Mouse (Mus musculus): ENCODE results near the gene Ints3. TPM values are rescaled to one million over a fixed set of nuclear protein-coding genes. Genes with fewer than 3 reads are reported as not detected.

The Ints3 gene
- total RNA-seq, 2 experiments from 2014 or later = 57.6 to 70.1 TPM

DNA sequence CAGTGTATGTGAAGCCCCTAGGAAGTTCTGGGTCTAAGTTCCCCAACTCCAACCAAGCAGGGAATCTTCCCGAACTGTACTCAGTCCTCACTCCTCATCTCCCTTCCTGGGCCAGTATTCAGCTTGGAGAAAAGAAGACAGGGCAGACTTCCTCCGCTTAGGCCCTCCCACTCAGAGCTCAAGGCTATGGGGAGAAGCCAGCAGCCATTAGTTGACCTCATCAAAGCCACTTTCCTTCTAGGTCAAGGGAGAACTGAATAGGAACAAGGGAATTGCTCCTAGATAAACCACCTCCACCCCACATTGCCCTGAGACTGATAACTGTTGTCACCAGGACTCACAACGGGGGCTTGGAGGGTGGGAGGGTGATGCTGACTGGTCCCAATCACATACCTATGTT lies 29.3 kb downstream of the Ints3 start:
- DNase-seq (ENCODE audit: low spot score in 2 of 2) = no peak

DNA sequence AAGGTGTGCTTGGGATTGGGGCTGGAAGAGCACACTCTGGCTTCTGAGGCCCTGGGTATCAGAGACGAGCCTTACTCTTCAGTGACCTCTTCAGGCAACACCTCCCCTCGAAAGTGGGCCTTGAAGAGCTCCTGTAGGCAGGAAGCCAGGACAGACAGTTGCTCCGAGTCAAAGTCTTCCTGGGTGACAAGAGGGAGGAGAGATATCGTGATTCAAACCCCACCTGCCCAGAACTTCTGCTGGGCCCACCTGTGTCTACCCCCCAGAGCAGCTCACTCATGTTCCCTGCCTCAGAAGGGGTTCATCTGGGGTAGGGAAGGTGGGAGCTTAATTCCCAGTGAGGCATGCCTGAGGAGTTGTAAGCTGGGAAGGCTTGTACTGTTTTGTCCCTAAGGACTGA lies 32.4 kb downstream of the Ints3 start:
- intact Hi-C loops (cut with DNase I) = no loop called here
- DNase-seq (ENCODE audit: low spot score in 2 of 2) = no peak

More for the DNA sequence above, 29.3 kb downstream of the Ints3 start:
- intact Hi-C loops (cut with DNase I) = no loop called here

GRCm38 (mm10) chr3:90395629-90396028 lies 37.8 kb downstream of the Ints3 start:
- DNase-seq (ENCODE audit: low spot score in 2 of 2) = no peak
- intact Hi-C loops (cut with DNase I) = no loop called here

DNA sequence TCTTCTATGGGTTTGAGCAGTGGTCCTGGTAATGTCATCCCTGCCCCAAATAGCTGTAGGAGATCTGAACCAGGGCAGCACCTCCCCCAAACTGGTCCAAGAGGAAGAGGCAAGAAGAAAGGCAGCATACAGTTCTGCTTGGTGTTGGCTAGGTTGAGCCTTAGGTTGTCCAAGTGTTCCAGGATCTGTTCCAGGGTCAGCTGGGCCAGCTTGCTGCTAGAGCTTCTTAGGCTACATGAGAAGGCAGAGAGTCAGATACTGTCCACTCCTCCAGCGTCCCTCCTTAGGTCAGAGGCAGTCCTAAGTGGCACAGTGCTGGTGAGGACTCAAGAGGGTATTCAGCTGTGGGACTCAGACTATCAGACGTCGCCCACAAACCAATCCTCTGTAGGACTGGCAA lies 40.8 kb downstream of the Ints3 start:
- DNase-seq (ENCODE audit: low spot score in 2 of 2) = no peak
- intact Hi-C loops (cut with DNase I) = no loop called here

DNA sequence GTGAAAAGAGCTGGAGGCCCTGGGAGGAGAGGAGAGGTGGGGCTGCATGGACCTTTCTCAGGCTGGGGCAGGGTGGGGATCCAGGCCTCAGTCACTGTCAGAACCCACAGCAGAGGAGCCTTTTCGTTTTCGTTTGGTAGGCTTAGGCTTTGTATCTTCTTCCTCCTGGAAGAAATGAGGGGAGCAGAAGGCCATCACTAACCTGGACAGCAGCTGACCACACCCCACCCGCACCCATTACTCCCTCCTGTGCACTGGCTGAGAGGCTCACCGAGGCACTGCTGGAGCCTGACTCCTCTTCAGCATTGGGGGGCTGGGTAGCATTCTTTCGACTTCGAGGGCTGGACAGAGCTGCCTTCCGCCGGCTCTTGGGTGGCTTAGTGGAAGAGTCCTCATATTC lies 41.5 kb downstream of the Ints3 start:
- no peak for DNase-seq (ENCODE audit: low spot score in 2 of 2)

DNA sequence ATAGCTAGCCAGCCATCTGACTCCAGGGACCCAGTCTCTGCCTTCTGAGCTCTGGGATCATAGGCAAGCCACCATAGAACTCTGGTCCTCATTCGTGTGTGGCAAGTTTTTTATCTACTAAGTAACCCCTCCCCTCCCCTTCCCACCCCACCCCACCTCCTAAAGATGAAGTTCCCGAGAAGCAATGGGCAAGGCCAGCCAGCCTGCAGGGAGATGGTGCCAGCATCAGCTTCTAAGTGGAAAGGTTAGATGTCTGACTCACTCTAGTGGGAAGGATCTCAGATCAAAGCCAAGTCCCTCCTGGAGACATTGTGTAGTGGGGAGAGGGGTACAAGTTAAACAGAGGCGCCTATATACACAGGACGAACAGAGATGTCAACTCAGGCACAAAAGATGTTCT lies 42.4 kb downstream of the Ints3 start:
- intact Hi-C loops (cut with DNase I) = no loop called here

More for the DNA sequence above, 41.5 kb downstream of the Ints3 start:
- intact Hi-C loops (cut with DNase I) = no loop called here

DNA sequence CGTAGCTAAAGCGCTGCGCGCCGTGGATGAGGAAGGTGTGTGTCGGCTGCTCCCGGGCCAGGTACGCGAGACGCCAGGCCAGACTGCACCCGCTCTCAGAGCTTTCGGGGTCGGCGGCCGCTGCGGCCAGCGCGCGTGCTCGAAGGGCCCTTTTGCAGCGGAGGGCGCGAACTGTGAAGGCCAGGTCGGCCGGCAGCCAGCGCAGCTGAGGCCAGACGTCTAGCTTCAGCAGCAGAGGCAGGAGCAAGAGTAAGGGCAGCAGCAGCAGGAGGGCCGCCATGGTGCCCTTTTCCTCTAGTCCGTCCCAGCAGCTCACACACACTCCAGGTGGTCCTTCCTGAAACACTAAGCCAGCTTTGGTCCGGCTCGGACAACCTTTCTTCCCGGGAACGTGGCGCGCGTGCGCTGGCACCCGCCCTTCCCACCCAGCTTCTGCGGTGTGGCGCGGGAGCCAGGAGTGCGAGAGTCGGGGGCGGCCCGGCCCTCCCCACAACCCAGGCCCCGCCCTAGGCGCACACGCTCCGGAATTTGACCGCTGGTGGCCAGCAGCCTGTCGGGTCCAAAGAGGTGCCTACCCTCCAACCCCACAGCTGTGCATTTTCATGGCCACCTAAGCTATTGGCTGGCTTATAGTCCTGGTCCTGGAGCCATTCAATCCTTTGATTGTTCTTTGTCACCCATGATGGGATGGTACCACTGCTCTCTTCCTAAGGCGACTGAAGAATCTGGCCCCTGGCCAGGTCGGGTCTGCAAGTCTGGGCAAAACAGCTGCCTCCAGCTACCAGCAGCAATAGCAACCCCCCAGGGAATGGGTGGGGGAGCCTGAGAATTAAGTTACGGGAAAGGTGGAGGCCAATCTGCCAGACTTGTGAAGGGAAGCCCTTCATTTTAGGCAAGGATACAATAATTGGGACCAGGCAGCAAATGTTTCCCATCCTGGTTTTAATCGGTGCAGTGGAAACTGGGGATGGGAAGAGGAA lies 43.6 kb downstream of the Ints3 start, which contains the start of gene Slc27a3:
Gene Slc27a3 (minus strand): TSS at position 428 of the 980 bp plus-strand sequence.
- intact Hi-C loops (cut with DNase I) = no loop called here
- peak; percentile 30 to 52 for DNase-seq (ENCODE audit: low spot score in 2 of 2)

More for the DNA sequence above, 42.4 kb downstream of the Ints3 start:
- DNase-seq (ENCODE audit: low spot score in 2 of 2) = no peak

GRCm38 (mm10) chr3:90388726-90389510 lies 44.5 kb downstream of the Ints3 start:
- intact Hi-C loops (cut with DNase I) = no loop called here
- peak; percentile 30 to 46 for DNase-seq (ENCODE audit: low spot score in 2 of 2)

DNA sequence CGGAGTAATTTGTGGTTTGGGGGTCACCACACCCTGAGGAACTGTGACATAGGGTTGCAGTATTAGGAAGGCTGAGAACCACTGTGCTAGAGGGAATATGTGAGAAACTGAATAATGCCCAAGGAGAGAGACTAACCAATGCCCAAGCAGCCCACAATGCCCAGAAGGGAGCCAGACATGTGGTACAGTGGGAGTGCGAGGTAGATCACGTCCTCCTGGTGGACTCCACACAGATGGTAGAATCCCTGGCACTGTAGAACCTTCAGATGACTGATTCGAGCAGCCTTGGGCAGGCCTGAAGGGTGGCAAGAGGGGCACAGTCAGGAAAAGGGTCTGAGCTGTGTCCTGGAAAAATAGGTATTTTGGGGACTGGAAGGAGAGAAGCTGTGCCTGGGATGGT lies 45.2 kb downstream of the Ints3 start:
- no peak for DNase-seq (ENCODE audit: low spot score in 2 of 2)
- intact Hi-C loops (cut with DNase I) = no loop called here

DNA sequence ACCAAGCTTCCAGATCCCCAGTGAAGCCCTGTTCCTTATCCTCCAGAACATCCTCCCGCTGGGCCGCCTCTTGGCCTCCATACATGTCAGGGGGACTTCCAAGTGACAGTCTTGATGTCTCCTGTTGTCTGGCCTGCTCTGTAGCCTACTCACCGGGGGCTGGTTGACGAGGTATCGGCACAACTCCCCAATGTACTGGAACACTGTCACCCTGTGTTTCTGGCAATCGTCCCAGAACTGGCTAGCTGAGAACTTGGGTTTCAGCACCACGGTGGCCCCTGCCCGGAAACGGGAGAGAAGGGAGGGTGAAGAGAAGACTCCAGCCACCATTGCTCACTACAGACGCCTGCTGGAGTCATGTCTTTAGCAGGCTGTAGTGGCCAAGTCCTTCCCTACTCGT lies 45.9 kb downstream of the Ints3 start:
- intact Hi-C loops (cut with DNase I) = no loop called here
- DNase-seq (ENCODE audit: low spot score in 2 of 2) = peak; percentile 29 to 37

- intact Hi-C loops (cut with DNase I) = no loop called here
- DNase-seq (ENCODE audit: low spot score in 2 of 2) = no peak
Observed at GRCm38 (mm10) chr3:90386817-90387216, 46.6 kb downstream of the Ints3 start.

DNA sequence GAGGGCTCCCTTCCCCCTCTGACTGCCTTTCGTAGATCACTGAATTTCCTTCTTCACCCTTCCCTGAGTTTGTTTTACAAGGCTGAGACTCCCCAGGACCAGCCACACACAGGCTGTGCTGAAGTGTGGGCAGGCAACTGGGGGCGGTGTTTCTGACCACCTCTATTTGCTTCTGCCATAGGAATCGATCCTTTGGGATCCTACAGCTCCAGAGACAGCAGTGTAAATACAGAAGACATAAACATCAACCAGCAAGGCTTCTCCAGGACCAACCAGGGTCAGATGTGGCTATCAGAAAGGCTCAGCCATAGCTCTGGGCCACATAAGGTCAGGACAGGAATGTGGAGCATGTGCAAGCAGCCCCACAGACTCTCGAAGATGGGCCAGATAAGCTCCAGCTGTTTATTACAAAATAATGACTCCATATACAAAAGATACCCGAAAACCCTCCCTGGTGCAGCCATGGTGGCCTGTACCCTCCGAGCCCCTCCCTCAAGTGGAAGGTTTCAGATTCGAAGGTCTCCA lies 48.5 kb downstream of the Ints3 start:
- no peak for DNase-seq (ENCODE audit: low spot score in 2 of 2)
- intact Hi-C loops (cut with DNase I) = no loop called here

DNA sequence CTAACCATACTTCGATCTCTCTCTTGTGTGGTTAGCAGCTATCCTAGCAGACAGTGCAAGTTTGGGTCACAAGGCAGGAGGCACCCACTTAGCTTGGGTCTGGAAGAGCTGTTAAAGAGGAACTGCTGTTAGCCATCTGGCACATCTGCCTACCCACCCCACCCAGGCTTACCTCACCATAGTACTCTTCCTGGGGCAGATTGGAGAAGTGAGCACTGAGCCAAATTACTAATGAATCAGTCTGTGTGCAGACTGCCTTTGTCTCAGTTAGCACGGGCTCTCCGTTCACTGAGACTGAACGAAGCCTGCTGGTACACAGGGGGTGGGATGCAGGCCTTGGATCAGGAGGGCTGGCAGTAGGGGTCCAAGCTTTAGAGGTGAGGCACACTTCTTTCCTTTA lies 49.7 kb downstream of the Ints3 start:
- intact Hi-C loops (cut with DNase I) = no loop called here
- no peak for DNase-seq (ENCODE audit: low spot score in 2 of 2)

- intact Hi-C loops (cut with DNase I) = no loop called here
- DNase-seq (ENCODE audit: low spot score in 2 of 2) = no peak
Observed at GRCm38 (mm10) chr3:90381727-90382126, 51.7 kb downstream of the Ints3 start.

DNA sequence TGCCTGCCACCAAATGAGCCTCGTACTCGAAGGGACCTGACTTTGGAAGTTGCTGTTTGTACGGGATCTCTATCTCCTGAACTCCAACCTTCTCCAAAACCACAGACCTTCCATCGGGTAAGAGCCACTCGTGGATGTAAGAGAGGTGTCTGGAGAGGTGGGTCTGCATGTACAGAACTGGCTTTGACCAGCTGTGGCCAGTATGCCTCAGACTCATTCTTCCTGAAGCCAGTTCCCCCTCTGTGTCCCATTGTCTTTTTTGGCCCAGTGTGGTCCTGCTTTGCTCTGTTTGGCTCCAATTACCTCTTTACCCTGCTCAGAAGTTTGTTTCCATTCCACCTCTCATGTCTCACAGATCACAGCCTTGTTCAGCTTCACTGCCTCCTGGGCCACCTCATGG lies 54.9 kb downstream of the Ints3 start:
- no peak for DNase-seq (ENCODE audit: low spot score in 2 of 2)
- intact Hi-C loops (cut with DNase I) = loop anchor here (10.0 kb wide), 1 partner anchor 114 kb away; the partner anchor contains the start of gene Dennd4b

DNA sequence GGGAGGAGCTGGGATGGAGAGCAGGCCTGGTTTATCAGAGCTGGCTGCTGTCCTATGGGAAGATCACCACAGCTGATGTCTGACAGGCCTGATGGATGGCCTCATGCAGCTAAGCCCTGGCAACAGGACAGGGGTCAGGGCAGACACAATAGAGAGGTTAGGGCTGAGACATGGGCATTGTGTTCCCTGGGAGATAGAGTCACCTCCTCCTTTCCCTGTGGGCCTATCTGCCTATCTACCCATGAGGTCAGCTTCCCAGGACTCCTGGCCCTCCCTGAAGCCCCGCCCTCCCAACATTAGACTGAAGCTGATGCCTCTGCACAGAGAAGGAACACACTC lies 57.2 kb downstream of the Ints3 start:
- intact Hi-C loops (cut with DNase I) = loop anchor here (10.0 kb wide), 1 partner anchor 111 kb away; the partner anchor contains the start of gene Dennd4b
- DNase-seq (ENCODE audit: low spot score in 2 of 2) = no peak

DNA sequence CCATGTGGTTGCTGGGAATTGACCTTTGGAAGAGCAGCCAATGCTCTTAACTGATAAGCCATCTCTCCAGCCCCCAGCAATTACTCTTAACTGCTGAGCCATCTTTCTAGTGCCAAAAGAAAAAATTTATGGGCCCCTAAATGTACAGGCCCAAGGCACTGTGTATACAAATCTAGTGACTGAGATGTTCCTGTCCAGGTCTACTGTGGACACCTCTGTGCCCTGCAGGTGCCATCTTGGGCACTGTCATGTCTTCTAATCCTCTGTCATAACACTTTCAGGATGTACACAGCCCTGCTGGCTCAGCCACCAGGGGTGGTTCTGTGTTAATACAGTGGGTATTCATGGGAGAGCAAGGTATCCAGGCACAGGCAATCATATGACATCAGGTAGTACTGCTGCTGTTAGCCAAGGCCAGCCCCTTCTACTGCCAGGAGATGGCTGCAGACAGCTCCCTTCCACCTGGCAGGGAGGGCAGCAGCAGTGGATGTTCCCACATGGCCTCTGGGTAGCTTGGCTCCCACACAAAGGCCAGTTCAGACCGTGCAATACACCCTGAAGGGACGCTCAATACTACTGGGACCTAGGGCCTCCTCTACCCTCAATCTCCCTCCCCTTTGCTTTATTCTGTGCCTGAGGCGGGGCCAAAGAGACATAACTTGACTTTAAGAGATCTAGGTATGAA lies 57.7 kb downstream of the Ints3 start:
- intact Hi-C loops (cut with DNase I) = loop anchor here (10.0 kb wide), 1 partner anchor 111 kb away; the partner anchor contains the start of gene Dennd4b

GRCm38 (mm10) chr3:90374368-90374767 lies 59.1 kb downstream of the Ints3 start:
- intact Hi-C loops (cut with DNase I) = loop anchor here (5.0 to 10.0 kb wide), 3 partner anchors 82 to 152 kb away; partner anchors contain the start of genes Dennd4b and Gatad2b
- DNase-seq (ENCODE audit: low spot score in 2 of 2) = no peak

More for the DNA sequence above, 57.7 kb downstream of the Ints3 start:
- no peak for DNase-seq (ENCODE audit: low spot score in 2 of 2)

DNA sequence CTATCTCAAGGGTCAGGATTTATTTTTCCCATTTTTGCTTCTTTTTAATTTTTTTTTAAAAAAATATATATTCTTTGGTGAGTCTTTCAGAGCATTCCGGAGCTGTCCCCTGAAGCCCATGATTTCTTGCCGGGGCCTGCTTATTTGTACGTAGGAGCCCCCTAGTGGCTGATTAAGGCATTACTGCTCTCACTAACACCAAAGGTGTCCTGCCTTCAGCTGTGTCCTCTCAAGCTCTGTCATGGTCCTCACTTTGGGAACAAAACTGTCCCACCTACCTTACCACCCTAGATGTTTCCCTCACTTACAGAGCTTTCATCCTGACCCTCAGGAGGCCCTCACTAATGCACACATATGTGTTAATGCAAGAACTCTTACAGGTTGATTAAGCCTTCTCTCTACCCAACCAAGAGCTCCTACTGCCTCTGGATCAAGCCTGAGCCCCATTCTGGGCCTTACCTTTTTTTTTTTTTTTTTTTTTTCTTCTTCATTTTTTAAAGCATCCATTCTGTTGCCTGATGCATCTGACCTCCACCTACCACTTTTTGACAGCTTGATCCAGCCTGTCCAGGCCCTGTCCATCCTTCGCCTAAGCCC lies 59.9 kb downstream of the Ints3 start:
- peak; percentile 58 to 76 for DNase-seq (ENCODE audit: low spot score in 2 of 2)
- intact Hi-C loops (cut with DNase I) = loop anchor here (5.0 to 10.0 kb wide), 3 partner anchors 81 to 151 kb away; partner anchors contain the start of genes Dennd4b and Gatad2b
